Mouse (Mus musculus) kidney, adult 2 months (tissue): ENCODE data around the gene Ccr7. TPM values are rescaled to one million over a fixed set of nuclear protein-coding genes. Genes with fewer than 3 reads are reported as not detected.

Experiments used
- DNase-seq: peaks from one replicate; pipeline ENCODE4 v3.0.0; 2021
- H3K27ac ChIP-seq: fragments of 200-500 bp; 2 replicates; pipeline ENCODE4 v1.5.1; 2012; ENCODE audit warnings: low read depth, low read length, control low read depth, inconsistent platforms; ENCODE audit not compliant: insufficient read depth
- H3K27me3 ChIP-seq: fragments of 200-500 bp; replicated peaks from 2 replicates; pipeline ENCODE4 v1.6.1; 2012; ENCODE audit warnings: mild to moderate bottlenecking, moderate library complexity, low read length, inconsistent platforms; ENCODE audit not compliant: control insufficient read depth, insufficient read depth
- H3K36me3 ChIP-seq: fragments of 200-500 bp; 2 replicates; pipeline ENCODE4 v1.6.1; 2012; ENCODE audit warnings: mild to moderate bottlenecking, moderate library complexity, low read length, inconsistent platforms; ENCODE audit not compliant: control insufficient read depth, insufficient read depth
- H3K4me1 ChIP-seq: fragments of 200-500 bp; 2 replicates; pipeline ENCODE4 v1.6.1; 2011; ENCODE audit warnings: low read length; ENCODE audit not compliant: control insufficient read depth, insufficient read depth
- H3K4me3 ChIP-seq: fragments of 200-500 bp; 2 replicates; pipeline ENCODE4 v1.5.1; 2011; ENCODE audit warnings: mild to moderate bottlenecking, low read depth, low read length, control low read depth; ENCODE audit not compliant: insufficient read depth
- CTCF ChIP-seq: fragments of 200-500 bp; conservative IDR thresholded peaks from 2 replicates; pipeline ENCODE4 v1.5.1; 2011; ENCODE audit warnings: low read depth, mild to moderate bottlenecking, control low read depth, low read length, moderate library complexity, mixed read lengths; ENCODE audit not compliant: insufficient read depth, insufficient read length
- POLR2A ChIP-seq: fragments of 200-500 bp; IDR thresholded peaks from one replicate; pipeline ENCODE4 v1.6.1; 2011; ENCODE audit warnings: low read depth, low read length, control low read depth
- WGBS: fragments of 180-500 bp; shearing (Covaris S2); methylation state at CpG from one replicate; pipeline ENCODE4 v1.1.7; 2018; 5-methylcytosine and 5-hydroxymethylcytosine counted together
- polyA plus RNA-seq: library from polyadenylated mRNA; depleted of rRNA; stranded (reverse); fragments of >200 nt; gene quantifications from 2 replicates; pipeline ENCODE4 v1.2.3, GENCODE M21; 2012

Gene Ccr7
- polyA plus RNA-seq, 1 experiment: 11.2 TPM

DNA sequence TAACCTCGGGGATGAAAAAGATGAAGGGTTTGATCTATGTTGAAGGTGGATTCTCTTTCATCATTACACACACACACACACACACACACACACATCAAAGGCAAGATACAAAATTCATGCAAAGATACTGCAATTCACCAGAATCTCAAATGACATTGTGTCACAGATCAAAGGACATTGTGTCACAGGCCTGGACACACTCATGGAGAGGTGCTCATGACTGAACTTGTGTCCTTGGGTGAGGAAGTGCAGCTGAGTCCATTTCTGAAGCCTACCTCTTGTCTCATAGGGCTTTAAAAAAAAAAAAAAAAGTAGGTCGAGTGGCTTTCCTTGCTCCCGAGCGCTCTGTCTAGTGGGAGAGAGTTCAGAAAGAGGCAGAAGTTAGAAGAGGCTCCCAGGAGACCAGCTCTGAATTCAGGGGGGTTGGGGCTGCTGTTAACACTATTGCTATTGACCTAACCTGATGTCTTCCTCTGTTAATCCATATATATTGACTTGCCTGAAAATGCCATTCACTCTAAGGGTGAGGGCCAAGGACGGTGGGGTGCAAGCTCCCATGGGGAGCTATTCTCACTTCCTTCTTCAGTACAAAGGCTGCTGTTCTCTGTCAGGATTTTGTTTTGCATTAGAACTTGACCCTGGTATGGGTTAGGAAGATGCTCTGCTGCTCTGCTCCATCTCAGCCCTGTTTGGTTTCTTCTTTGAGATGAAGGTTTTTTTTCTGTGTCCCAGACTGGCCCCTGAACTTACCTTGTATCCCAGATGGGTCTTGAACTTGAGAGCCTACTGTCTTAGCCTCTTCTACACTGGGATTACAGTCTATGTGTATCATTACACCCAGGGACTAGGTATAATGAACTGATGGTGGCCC, 22.4 kb upstream of the Ccr7 start:
- Histone ChIP-seq H3K27me3 (no peaks in the 10 kb centered on the region), H3K4me3 (no peak overlapping the region), H3K36me3 (no peaks in the 10 kb centered on the region), H3K4me1 (no peaks in the 10 kb centered on the region), H3K27ac (no peak overlapping the region)
- no peak for DNase-seq
- no peak for TF ChIP-seq CTCF
- 67% methylated on average over 5 of the region's 5 CpGs for WGBS

DNA sequence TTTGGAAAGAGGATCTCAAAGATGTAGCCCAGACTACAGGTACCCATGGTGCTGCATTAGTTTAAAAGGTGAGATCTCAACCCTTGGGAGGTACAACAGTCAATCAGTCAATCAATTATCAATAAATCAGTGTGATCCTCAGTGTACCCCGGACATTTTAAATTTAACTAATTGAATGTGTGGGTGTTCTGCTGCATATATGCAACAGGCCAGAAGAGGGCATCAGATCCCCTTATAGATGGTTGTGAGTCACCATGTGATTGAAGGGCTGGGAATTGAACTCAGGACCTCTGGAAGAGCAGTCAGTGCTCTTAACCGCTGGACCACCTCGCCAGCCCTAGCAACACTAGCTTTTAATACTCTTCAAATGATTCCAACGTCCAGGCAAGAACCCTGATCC, 17.1 kb upstream of the Ccr7 start:
- DNase-seq: no peak
- Histone ChIP-seq H3K4me1 (no peaks in the 10 kb centered on the region), H3K27ac (no peak overlapping the region), H3K4me3 (no peak overlapping the region), H3K36me3 (no peaks in the 10 kb centered on the region), H3K27me3 (no peaks in the 10 kb centered on the region)
- whole genome bisulfite sequencing: 83% methylated on average over 4 of the region's 4 CpGs
- TF ChIP-seq CTCF (no peak), POLR2A (no peak)

DNA sequence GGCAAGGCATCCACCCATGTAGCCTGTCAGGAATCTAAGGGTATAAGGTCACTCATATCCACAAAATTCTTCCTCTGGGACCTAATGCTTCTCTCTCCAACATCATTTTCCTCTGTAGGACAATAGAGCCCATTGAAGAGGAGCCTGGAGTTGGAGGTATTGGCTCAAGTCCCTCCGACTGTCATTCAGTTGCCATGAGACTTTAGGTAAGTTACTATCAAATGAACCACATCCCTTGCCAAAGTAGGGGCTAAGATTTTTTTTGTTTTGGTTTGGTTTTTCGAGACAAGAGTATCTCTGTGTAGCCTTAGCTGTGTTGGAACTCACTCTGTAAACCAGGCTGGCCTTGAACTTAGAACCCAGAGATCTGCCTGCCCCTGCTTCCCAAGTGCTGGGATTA, 16.6 kb upstream of the Ccr7 start:
- WGBS: 73% methylated on average over 2 of the region's 2 CpGs
- no peak for TF ChIP-seq POLR2A
- TF ChIP-seq CTCF: no peak
- Histone ChIP-seq H3K36me3 (no peaks in the 10 kb centered on the region), H3K4me1 (no peaks in the 10 kb centered on the region), H3K27me3 (no peaks in the 10 kb centered on the region), H3K27ac (no peak overlapping the region), H3K4me3 (no peak overlapping the region)
- DNase-seq: no peak

DNA sequence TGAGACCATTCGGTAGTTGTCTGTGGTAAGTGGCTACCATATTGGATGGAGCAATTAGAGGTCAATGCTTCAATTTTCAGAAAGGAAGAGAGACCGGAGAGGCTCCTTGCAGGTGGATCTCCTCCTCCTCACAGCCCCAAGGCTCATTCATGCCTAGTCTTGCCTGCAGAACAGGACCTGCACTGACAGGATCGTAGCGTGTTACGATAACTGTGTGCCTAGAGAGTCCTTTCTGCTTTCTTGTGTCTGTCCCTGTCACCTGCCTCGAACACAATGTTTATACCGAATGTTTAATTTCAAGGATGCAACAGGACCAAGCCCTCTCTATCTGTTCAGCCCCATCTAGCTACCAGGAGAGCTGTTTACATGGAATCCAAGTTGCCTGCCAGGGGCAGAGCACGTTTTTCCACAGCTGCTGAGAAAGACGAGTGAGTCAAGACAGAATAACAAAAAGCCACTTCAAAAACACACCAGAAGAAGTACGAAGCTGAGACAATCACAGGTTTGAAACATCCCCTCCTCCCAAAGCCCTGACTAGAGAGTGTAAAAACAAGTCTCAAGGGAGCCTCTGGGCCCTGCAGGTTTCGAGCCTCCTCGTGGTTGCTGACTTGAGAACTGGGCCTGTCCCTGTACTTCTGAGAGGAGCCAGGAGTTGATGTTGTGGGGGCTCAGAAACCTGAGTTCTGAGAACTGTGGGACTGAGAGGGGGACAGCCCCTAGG, 15.8 kb upstream of the Ccr7 start:
- H3K4me3 ChIP-seq: no peak overlapping the region
- DNase-seq: no peak
- no peaks in the 10 kb centered on the region for H3K36me3 ChIP-seq
- no peaks in the 10 kb centered on the region for H3K27me3 ChIP-seq
- H3K4me1 ChIP-seq: no peaks in the 10 kb centered on the region
- no peak overlapping the region for H3K27ac ChIP-seq
- no peak for TF ChIP-seq CTCF
- TF ChIP-seq POLR2A: no peak
- 80% methylated on average over 12 of the region's 12 CpGs for WGBS

DNA sequence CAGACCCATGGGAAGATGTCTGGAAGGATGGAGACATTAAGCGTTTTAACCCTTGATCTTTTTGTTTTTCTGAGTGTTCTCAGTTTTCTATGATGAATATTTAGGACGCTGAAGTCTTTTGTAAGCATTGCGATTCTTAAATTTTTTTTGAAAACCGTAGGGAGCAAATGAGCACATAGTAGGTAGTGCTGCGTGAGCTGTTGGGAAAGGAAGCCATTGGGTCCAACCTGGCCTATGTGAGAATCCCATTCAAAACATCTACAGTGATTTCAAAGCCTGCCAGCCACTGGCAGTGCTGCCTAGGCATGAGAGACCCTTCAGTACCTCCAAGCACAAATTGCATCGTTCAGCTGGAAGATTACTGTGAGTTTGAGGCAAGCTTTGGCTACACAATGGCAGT, 15.1 kb upstream of the Ccr7 start:
- Histone ChIP-seq H3K27ac (no peak overlapping the region), H3K27me3 (no peaks in the 10 kb centered on the region), H3K36me3 (no peaks in the 10 kb centered on the region), H3K4me3 (no peak overlapping the region), H3K4me1 (no peaks in the 10 kb centered on the region)
- TF ChIP-seq POLR2A (no peak), CTCF (no peak)
- 93% methylated on average over 6 of the region's 6 CpGs for WGBS
- no peak for DNase-seq

DNA sequence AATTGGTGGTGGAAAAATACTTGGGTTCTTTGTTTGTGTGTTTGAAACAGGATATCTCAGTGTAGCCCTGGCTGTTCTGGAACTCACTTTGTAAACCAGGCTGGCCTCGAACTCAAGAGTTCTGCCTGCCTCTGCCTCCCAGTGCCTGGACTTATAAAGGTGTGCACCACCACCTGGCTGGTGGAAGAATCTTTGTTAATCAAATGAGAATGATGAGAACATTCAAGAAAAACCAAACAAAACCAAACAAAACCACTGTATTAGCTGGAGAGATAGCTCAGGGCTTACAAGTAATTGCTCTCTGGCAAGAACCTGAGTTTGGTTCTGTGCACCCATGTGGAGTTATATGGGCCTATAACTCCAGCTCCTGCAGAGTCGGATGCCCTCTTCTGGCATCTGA, 14.6 kb upstream of the Ccr7 start:
- no peak for DNase-seq
- no peaks in the 10 kb centered on the region for H3K36me3 ChIP-seq
- 91% methylated on average over 2 of the region's 2 CpGs for WGBS
- H3K27me3 ChIP-seq: no peaks in the 10 kb centered on the region
- no peak overlapping the region for H3K4me3 ChIP-seq
- H3K4me1 ChIP-seq: no peaks in the 10 kb centered on the region
- no peak for TF ChIP-seq POLR2A
- no peak for TF ChIP-seq CTCF
- no peak overlapping the region for H3K27ac ChIP-seq

DNA sequence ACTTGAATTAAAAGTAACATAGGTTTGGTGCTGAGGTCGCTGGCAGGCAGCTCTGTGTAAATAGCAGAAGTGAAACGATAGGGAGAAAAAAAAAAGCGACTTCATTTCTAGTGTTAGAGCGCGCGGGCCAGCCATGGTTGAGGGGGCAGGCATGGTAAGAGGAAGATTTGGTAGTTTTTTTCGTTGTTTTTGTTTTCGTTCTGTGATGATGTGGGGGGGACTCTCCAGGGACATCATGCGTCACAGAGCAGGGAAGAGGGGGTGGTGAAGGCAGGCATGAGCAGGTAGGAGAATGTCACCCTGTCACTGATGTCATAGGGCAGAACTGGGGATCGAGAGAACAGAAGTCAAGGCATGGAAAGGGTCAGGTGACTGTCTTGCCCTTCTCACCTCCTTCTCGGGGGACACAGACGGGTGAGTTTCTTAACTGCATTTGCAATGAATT, 13.2 kb upstream of the Ccr7 start:
- no peak overlapping the region for H3K27ac ChIP-seq
- 41% methylated on average over 12 of the region's 12 CpGs for WGBS
- no peak overlapping the region for H3K4me3 ChIP-seq
- TF ChIP-seq CTCF (no peak), POLR2A (no peak)
- no peak for DNase-seq
- H3K36me3 ChIP-seq: no peaks in the 10 kb centered on the region
- H3K27me3 ChIP-seq: no peaks in the 10 kb centered on the region
- H3K4me1 ChIP-seq: no peaks in the 10 kb centered on the region
